Mouse (Mus musculus): ENCODE data around the gene Zfp74.

- TF ChIP-seq CTCF (IDR thresholded peaks at IDR 0.05; ENCODE audit: low read depth) (no peak), EP300 (IDR thresholded peaks at IDR 0.05; ENCODE audit: low read depth) (no peak)
Observed at GRCm38 (mm10) chr7:29995134-29995533, 41.2 kb upstream of the Zfp74 start.

Measured in liver, postnatal 0 days (tissue).